Mouse (Mus musculus): ENCODE measurements around the gene CN725425. TPM values are rescaled to one million over a fixed set of nuclear protein-coding genes. Genes with fewer than 3 reads are reported as not detected.

The CN725425 gene
- polyA plus RNA-seq, 1 experiment from 2014 or later: not detected

- TF ChIP-seq EP300 (optimal IDR thresholded peaks at IDR 0.05) (no peak), CTCF (IDR thresholded peaks at IDR 0.05; ENCODE audit: low read depth) (no peak)
- Histone ChIP-seq H3K27ac (replicated peaks) (peak overlapping the region; percentile 75), H3K9me3 (ENCODE audit: control insufficient read depth, low read length) (no peaks in the 10 kb centered on the region), H3K27me3 (ENCODE audit: control insufficient read depth, insufficient read depth, low read length) (no peaks in the 10 kb centered on the region), H3K36me3 (ENCODE audit: control insufficient read depth, insufficient read depth, low read length) (no peaks in the 10 kb centered on the region), H3K4me2 (replicated peaks; ENCODE audit: low read depth) (peak overlapping the region; percentile 58), H3K4me1 (replicated peaks; ENCODE audit: control insufficient read depth, insufficient read depth) (no peaks in the 10 kb centered on the region), H3K4me3 (ENCODE audit: low read depth, low read length) (peak overlapping the region; percentile 40), H3K9ac (ENCODE audit: low read length) (0 out of 2 replicates have a peak overlapping the region, but pooled peaks have one; percentile 32)
- WGBS: 10% methylated on average over 7 of the region's 7 CpGs
- ATAC-seq (ENCODE audit: low FRiP score, low TSS enrichment): peak; percentile 49; the same call in 1 of the 2 replicates
- DNase-seq (ENCODE audit: low spot score): no peak
These were observed 7.1 kb upstream of the CN725425 start for GRCm38 (mm10) chr15:91192223-91192598.

GRCm38 (mm10) chr15:91200833-91201232, 1.5 kb downstream of the CN725425 start:
- Histone ChIP-seq H3K4me2 (replicated peaks; ENCODE audit: low read depth) (no peak overlapping the region), H3K27ac (replicated peaks) (no peak overlapping the region), H3K9me3 (ENCODE audit: control insufficient read depth, low read length) (no peaks in the 10 kb centered on the region), H3K9ac (ENCODE audit: low read length) (no peak overlapping the region), H3K36me3 (ENCODE audit: control insufficient read depth, insufficient read depth, low read length) (no peaks in the 10 kb centered on the region), H3K27me3 (ENCODE audit: control insufficient read depth, insufficient read depth, low read length) (no peaks in the 10 kb centered on the region), H3K4me3 (ENCODE audit: low read depth, low read length) (no peak overlapping the region), H3K4me1 (replicated peaks; ENCODE audit: control insufficient read depth, insufficient read depth) (no peaks in the 10 kb centered on the region)
- no peak for ATAC-seq (ENCODE audit: low FRiP score, low TSS enrichment)
- no peak for DNase-seq (ENCODE audit: low spot score)
- TF ChIP-seq EP300 (optimal IDR thresholded peaks at IDR 0.05): no peak
- no peak for TF ChIP-seq CTCF (IDR thresholded peaks at IDR 0.05; ENCODE audit: low read depth)
- 70% methylated on average over 1 of the region's 1 CpGs for WGBS

- H3K27me3 ChIP-seq (ENCODE audit: control insufficient read depth, insufficient read depth, low read length): no peaks in the 10 kb centered on the region
- no peaks in the 10 kb centered on the region for H3K9me3 ChIP-seq (ENCODE audit: control insufficient read depth, low read length)
- 92% methylated on average over 1 of the region's 1 CpGs for WGBS
- ATAC-seq (ENCODE audit: low FRiP score, low TSS enrichment) (no peak), DNase-seq (ENCODE audit: low spot score) (no peak)
- H3K27ac ChIP-seq (replicated peaks): no peak overlapping the region
- no peak overlapping the region for H3K4me3 ChIP-seq (ENCODE audit: low read depth, low read length)
- H3K36me3 ChIP-seq (ENCODE audit: control insufficient read depth, insufficient read depth, low read length): no peaks in the 10 kb centered on the region
- no peak overlapping the region for H3K4me2 ChIP-seq (replicated peaks; ENCODE audit: low read depth)
- TF ChIP-seq EP300 (optimal IDR thresholded peaks at IDR 0.05): no peak
- no peak for TF ChIP-seq CTCF (IDR thresholded peaks at IDR 0.05; ENCODE audit: low read depth)
- H3K4me1 ChIP-seq (replicated peaks; ENCODE audit: control insufficient read depth, insufficient read depth): no peaks in the 10 kb centered on the region
- H3K9ac ChIP-seq (ENCODE audit: low read length): no peak overlapping the region
These were observed 3.2 kb downstream of the CN725425 start for GRCm38 (mm10) chr15:91202486-91202885.

- H3K27me3 ChIP-seq (ENCODE audit: control insufficient read depth, insufficient read depth, low read length): no peaks in the 10 kb centered on the region
- TF ChIP-seq EP300 (optimal IDR thresholded peaks at IDR 0.05) (no peak), CTCF (IDR thresholded peaks at IDR 0.05; ENCODE audit: low read depth) (no peak)
- H3K36me3 ChIP-seq (ENCODE audit: control insufficient read depth, insufficient read depth, low read length): no peaks in the 10 kb centered on the region
- no peak overlapping the region for H3K4me3 ChIP-seq (ENCODE audit: low read depth, low read length)
- no peak overlapping the region for H3K9ac ChIP-seq (ENCODE audit: low read length)
- no peaks in the 10 kb centered on the region for H3K4me1 ChIP-seq (replicated peaks; ENCODE audit: control insufficient read depth, insufficient read depth)
- 85% methylated on average over 3 of the region's 3 CpGs for WGBS
- no peaks in the 10 kb centered on the region for H3K9me3 ChIP-seq (ENCODE audit: control insufficient read depth, low read length)
- ATAC-seq (ENCODE audit: low FRiP score, low TSS enrichment) (no peak), DNase-seq (ENCODE audit: low spot score) (no peak)
- no peak overlapping the region for H3K27ac ChIP-seq (replicated peaks)
- H3K4me2 ChIP-seq (replicated peaks; ENCODE audit: low read depth): no peak overlapping the region
These were observed 4.2 kb downstream of the CN725425 start for GRCm38 (mm10) chr15:91203521-91203920.

- WGBS: 83% methylated on average over 5 of the region's 5 CpGs
- no peak overlapping the region for H3K9ac ChIP-seq (ENCODE audit: low read length)
These were observed 7.2 kb downstream of the CN725425 start for GRCm38 (mm10) chr15:91206518-91206917.

GRCm38 (mm10) chr15:91237294-91237693, 38.0 kb downstream of the CN725425 start:
- Histone ChIP-seq H3K27me3 (ENCODE audit: control insufficient read depth, insufficient read depth, low read length) (no peaks in the 10 kb centered on the region), H3K4me1 (replicated peaks; ENCODE audit: control insufficient read depth, insufficient read depth) (no peaks in the 10 kb centered on the region), H3K9me3 (ENCODE audit: control insufficient read depth, low read length) (no peaks in the 10 kb centered on the region), H3K4me2 (replicated peaks; ENCODE audit: low read depth) (no peak overlapping the region), H3K9ac (ENCODE audit: low read length) (no peak overlapping the region), H3K4me3 (ENCODE audit: low read depth, low read length) (no peak overlapping the region), H3K36me3 (ENCODE audit: control insufficient read depth, insufficient read depth, low read length) (no peaks in the 10 kb centered on the region), H3K27ac (replicated peaks) (no peak overlapping the region)
- TF ChIP-seq EP300 (optimal IDR thresholded peaks at IDR 0.05) (no peak), CTCF (IDR thresholded peaks at IDR 0.05; ENCODE audit: low read depth) (no peak)
- no peak for ATAC-seq (ENCODE audit: low FRiP score, low TSS enrichment)
- DNase-seq (ENCODE audit: low spot score): no peak
- 74% methylated on average over 5 of the region's 5 CpGs for WGBS

More at GRCm38 (mm10) chr15:91206518-91206917, 7.2 kb downstream of the CN725425 start:
- TF ChIP-seq EP300 (optimal IDR thresholded peaks at IDR 0.05) (no peak), CTCF (IDR thresholded peaks at IDR 0.05; ENCODE audit: low read depth) (no peak)
- H3K36me3 ChIP-seq (ENCODE audit: control insufficient read depth, insufficient read depth, low read length): no peaks in the 10 kb centered on the region
- H3K4me3 ChIP-seq (ENCODE audit: low read depth, low read length): no peak overlapping the region
- no peaks in the 10 kb centered on the region for H3K9me3 ChIP-seq (ENCODE audit: control insufficient read depth, low read length)
- H3K27ac ChIP-seq (replicated peaks): no peak overlapping the region
- ATAC-seq (ENCODE audit: low FRiP score, low TSS enrichment): no peak
- DNase-seq (ENCODE audit: low spot score): no peak
- H3K27me3 ChIP-seq (ENCODE audit: control insufficient read depth, insufficient read depth, low read length): no peaks in the 10 kb centered on the region
- no peaks in the 10 kb centered on the region for H3K4me1 ChIP-seq (replicated peaks; ENCODE audit: control insufficient read depth, insufficient read depth)
- H3K4me2 ChIP-seq (replicated peaks; ENCODE audit: low read depth): no peak overlapping the region

Data from stomach, postnatal 0 days (tissue).